Mouse (Mus musculus) B cell, adult 62 days (primary cell): Measurements from ENCODE around the gene Sarnp. TPM values are rescaled to one million over a fixed set of nuclear protein-coding genes. Genes with fewer than 3 reads are reported as not detected.

Experiments
- total RNA-seq: library from RNA; stranded (reverse); gene quantifications from 4 replicates; pipeline ENCODE4 v1.2.4, GENCODE M21; 2023

Gene Sarnp
- total RNA-seq, result 52.6 to 60.7 TPM (median 55.2 TPM) in 4 replicates

GRCm38 (mm10) chr10:128817033-128817432 lies at the start of gene Sarnp:
Gene Sarnp (plus strand): TSS chr10:128817333.

GRCm38 (mm10) chr10:128790398-128791124 lies 26.6 kb upstream of the Sarnp start, which contains the start of gene Mmp19:
Gene Mmp19 (plus strand): TSS chr10:128790910.

GRCm38 (mm10) chr10:128803771-128804270 lies 13.3 kb upstream of the Sarnp start, which contains the start of gene Dnajc14:
Gene Dnajc14 (plus strand): TSS chr10:128804062.

GRCm38 (mm10) chr10:128804271-128805091 lies 12.7 kb upstream of the Sarnp start, which contains the start of gene Tmem198b:
Gene Tmem198b (minus strand): TSS chr10:128804370.

GRCm38 (mm10) chr10:128821358-128822056 lies 4.4 kb downstream of the Sarnp start, which contains the start of gene Ormdl2:
Gene Ormdl2 (minus strand): TSS chr10:128821645.

GRCm38 (mm10) chr10:128891296-128892094 lies 74.4 kb downstream of the Sarnp start, which contains the start of gene Gdf11:
Gene Gdf11 (minus strand): TSS chr10:128891718.

GRCm38 (mm10) chr10:128900698-128901097 lies 83.6 kb downstream of the Sarnp start, which contains the start of gene Cd63:
Gene Cd63 (plus strand): TSS chr10:128900989.

GRCm38 (mm10) chr10:128922822-128923012 lies 105.6 kb downstream of the Sarnp start, which contains the start of gene Rdh5:
Gene Rdh5 (minus strand): TSS chr10:128922888.

GRCm38 (mm10) chr10:128923935-128924334 lies 106.8 kb downstream of the Sarnp start, which contains the start of gene Bloc1s1:
Gene Bloc1s1 (minus strand): TSS chr10:128924035.

Other genes starting within 250 kb of the Sarnp start
- 1.0 to 1.2 TPM (median 1.1 TPM) in 4 replicates for gene Erbb3, start 227.7 kb upstream of the Sarnp start, total RNA-seq
- gene Rps26, start 190.6 kb upstream of the Sarnp start, total RNA-seq, result 1,181 to 1,252 TPM (median 1,193 TPM) in 4 replicates
- gene Ikzf4, start 171.3 kb upstream of the Sarnp start, total RNA-seq, result 0.19 to 0.27 TPM in 2 of 4 replicates, not detected in the others
- 6.8 to 8.6 TPM (median 7.5 TPM) in 4 replicates for gene Suox, start 143.3 kb upstream of the Sarnp start, total RNA-seq
- 54.8 to 63.6 TPM (median 59.7 TPM) in 4 replicates for gene Rab5b, start 121.1 kb upstream of the Sarnp start, total RNA-seq
- gene Pmel, start 113.1 kb upstream of the Sarnp start, total RNA-seq, result 0.54 to 2.0 TPM (median 0.80 TPM) in 4 replicates
- gene Cdk2, start 112.3 kb upstream of the Sarnp start, total RNA-seq, result 51.3 to 55.3 TPM (median 52.6 TPM) in 4 replicates
- gene Dgka, start 72.5 kb upstream of the Sarnp start, total RNA-seq, result 172 to 181 TPM (median 175 TPM) in 4 replicates
- gene Pym1, start 69.4 kb upstream of the Sarnp start, total RNA-seq, result 36.5 to 49.4 TPM (median 42.4 TPM) in 4 replicates
- 0.24 to 0.47 TPM in 2 of 4 replicates, not detected in the others for gene Mmp19, start 26.4 kb upstream of the Sarnp start, total RNA-seq
- gene Dnajc14, start 13.3 kb upstream of the Sarnp start, total RNA-seq, result 65.7 to 75.6 TPM (median 69.1 TPM) in 4 replicates
- 11.7 to 17.1 TPM (median 14.3 TPM) in 4 replicates for gene Tmem198b, start 13.0 kb upstream of the Sarnp start, total RNA-seq
- gene Ormdl2, start 4.3 kb downstream of the Sarnp start, total RNA-seq, result 19.4 to 26.1 TPM (median 22.5 TPM) in 4 replicates
- 51.4 to 56.9 TPM (median 52.5 TPM) in 4 replicates for gene Gdf11, start 74.4 kb downstream of the Sarnp start, total RNA-seq
- 0.81 to 1.1 TPM (median 0.97 TPM) in 3 of 4 replicates, not detected in the other for gene Cd63, start 83.7 kb downstream of the Sarnp start, total RNA-seq
- gene Rdh5, start 105.6 kb downstream of the Sarnp start, total RNA-seq, result 6.8 to 13.1 TPM (median 7.4 TPM) in 4 replicates
- 62.0 to 76.3 TPM (median 67.9 TPM) in 4 replicates for gene Bloc1s1, start 106.7 kb downstream of the Sarnp start, total RNA-seq
- gene Itga7, start 116.5 kb downstream of the Sarnp start, total RNA-seq, result 0.27 TPM in 1 of 4 replicates, not detected in the others
- not detected in 4 replicates for gene Mettl7b, start 143.7 kb downstream of the Sarnp start, total RNA-seq
- gene Olfr9, start 172.1 kb downstream of the Sarnp start, total RNA-seq, result not detected in 4 replicates
- not detected in 4 replicates for gene Olfr763, start 193.5 kb downstream of the Sarnp start, total RNA-seq
- not detected in 4 replicates for gene Olfr764-ps1, start 222.6 kb downstream of the Sarnp start, total RNA-seq
- not detected in 4 replicates for gene Olfr765, start 232.7 kb downstream of the Sarnp start, total RNA-seq